Mouse (Mus musculus) hindbrain, embryonic 15.5 days (tissue): ENCODE measurements at regions not wholly inside any gene's neighbourhood (a gene's known extent, or its start where the extent isn't known, plus 50 kb on each side); places are given as distances from the start of the nearest gene placed in this dataset.

ENCODE experiments used
- ATAC-seq: fragments of 200-750 bp; cut with Nextera tagmentation; 2 replicates; pipeline ENCODE4 v1.8.0; 2017; ENCODE audit warnings: low read depth, moderate number of reproducible peaks, moderate TSS enrichment; ENCODE audit not compliant: low FRiP score
- H3K27ac ChIP-seq: fragments of 300-500 bp; sonication (generic); replicated peaks from 2 replicates; pipeline ENCODE4 v1.5.1; 2015; ENCODE audit warnings: mild to moderate bottlenecking, inconsistent platforms
- H3K27me3 ChIP-seq: fragments of 300-500 bp; sonication (generic); 2 replicates; pipeline ENCODE4 v1.6.1; 2015; ENCODE audit warnings: control low read depth, inconsistent platforms
- H3K36me3 ChIP-seq: fragments of 300-500 bp; sonication (generic); 2 replicates; pipeline ENCODE4 v1.6.1; 2015; ENCODE audit warnings: control low read depth, inconsistent platforms
- H3K4me1 ChIP-seq: fragments of 300-500 bp; sonication (generic); replicated peaks from 2 replicates; pipeline ENCODE4 v1.6.1; 2015; ENCODE audit warnings: control low read depth, inconsistent platforms
- H3K4me2 ChIP-seq: fragments of 300-500 bp; sonication (generic); 2 replicates; pipeline ENCODE4 v1.6.1; 2015; ENCODE audit warnings: moderate library complexity, mild to moderate bottlenecking, inconsistent platforms
- H3K4me3 ChIP-seq: fragments of 300-500 bp; sonication (generic); 2 replicates; pipeline ENCODE4 v1.5.1; 2015; ENCODE audit warnings: mild to moderate bottlenecking, inconsistent platforms
- H3K9ac ChIP-seq: fragments of 300-500 bp; sonication (generic); 2 replicates; pipeline ENCODE4 v1.6.1; 2015; ENCODE audit warnings: inconsistent platforms
- H3K9me3 ChIP-seq: fragments of 300-500 bp; sonication (generic); 2 replicates; pipeline ENCODE4 v1.6.1; 2016; ENCODE audit warnings: control low read depth, inconsistent platforms
- WGBS: fragments of 180-500 bp; shearing (Covaris S2); methylation state at CpG from one replicate; pipeline ENCODE4 v1.1.7; 2015; 5-methylcytosine and 5-hydroxymethylcytosine counted together

GRCm38 (mm10) chr14:76651096-76651495 lies 94.4 kb upstream of the Serp2 start:
- Histone ChIP-seq H3K9ac (no peak overlapping the region), H3K4me2 (no peak overlapping the region), H3K4me3 (no peak overlapping the region), H3K36me3 (no peaks in the 10 kb centered on the region), H3K4me1 (peaks cover 11% of the 10 kb centered on the region), H3K9me3 (no peaks in the 10 kb centered on the region), H3K27ac (no peak overlapping the region), H3K27me3 (no peaks in the 10 kb centered on the region)
- no peak for ATAC-seq
- WGBS: 92% methylated on average over 8 of the region's 8 CpGs

DNA sequence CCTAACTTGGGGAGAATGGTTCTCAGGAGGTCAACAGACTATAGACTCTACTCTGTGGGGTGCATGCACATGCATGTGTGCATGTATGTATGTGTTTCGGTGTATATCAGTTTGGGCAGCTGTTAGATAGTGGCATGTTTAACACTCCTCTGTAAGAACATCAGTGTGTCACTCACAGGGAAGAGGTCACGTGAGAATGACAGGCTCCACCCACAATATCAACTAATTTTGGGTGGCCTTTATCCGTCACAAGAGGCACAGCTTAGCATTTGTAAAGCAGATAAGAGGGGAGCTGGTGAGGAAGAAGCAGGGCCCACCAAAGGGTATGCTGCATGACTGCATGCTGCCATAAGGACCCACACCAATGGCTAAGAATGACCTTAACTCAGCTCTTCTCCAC lies 93.2 kb upstream of the Serp2 start:
- WGBS: 92% methylated on average over 3 of the region's 3 CpGs
- no peak overlapping the region for H3K4me2 ChIP-seq
- ATAC-seq: no peak
- H3K27me3 ChIP-seq: no peaks in the 10 kb centered on the region
- no peaks in the 10 kb centered on the region for H3K36me3 ChIP-seq
- peaks cover 11% of the 10 kb centered on the region for H3K4me1 ChIP-seq
- H3K27ac ChIP-seq: no peak overlapping the region
- no peak overlapping the region for H3K9ac ChIP-seq
- H3K4me3 ChIP-seq: no peak overlapping the region
- H3K9me3 ChIP-seq: no peaks in the 10 kb centered on the region

DNA sequence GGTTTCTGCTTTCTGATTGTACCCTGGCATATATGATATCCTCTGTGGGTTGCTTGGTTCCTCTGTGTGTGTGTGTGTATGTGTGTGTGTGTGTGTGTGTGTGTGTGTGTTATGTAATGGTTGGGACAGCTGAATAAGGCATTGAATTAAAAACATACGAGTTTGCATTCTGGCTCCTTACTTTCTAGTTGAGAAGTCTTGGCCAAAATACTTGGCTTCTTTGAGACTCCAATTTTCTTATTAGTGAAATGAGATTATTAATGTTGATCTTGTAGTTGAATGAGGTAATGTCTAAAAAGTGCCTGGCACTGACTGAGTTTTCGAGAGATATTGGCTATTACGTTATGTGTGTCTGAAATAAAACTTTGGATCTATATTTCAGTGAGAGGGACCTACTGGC lies 88.0 kb upstream of the Serp2 start:
- Histone ChIP-seq H3K36me3 (no peaks in the 10 kb centered on the region), H3K27me3 (no peaks in the 10 kb centered on the region), H3K4me1 (no peaks in the 10 kb centered on the region), H3K27ac (no peak overlapping the region), H3K9me3 (no peaks in the 10 kb centered on the region), H3K4me3 (no peak overlapping the region), H3K4me2 (no peak overlapping the region), H3K9ac (no peak overlapping the region)
- WGBS: 84% methylated on average over 3 of the region's 3 CpGs
- ATAC-seq: no peak

- Histone ChIP-seq H3K9ac (no peak overlapping the region), H3K4me1 (no peaks in the 10 kb centered on the region), H3K27me3 (no peaks in the 10 kb centered on the region), H3K9me3 (no peaks in the 10 kb centered on the region), H3K4me3 (no peak overlapping the region), H3K27ac (no peak overlapping the region), H3K4me2 (no peak overlapping the region), H3K36me3 (no peaks in the 10 kb centered on the region)
- no peak for ATAC-seq
- 95% methylated on average over 4 of the region's 4 CpGs for WGBS
These were observed 85.3 kb upstream of the Serp2 start for GRCm38 (mm10) chr14:76641752-76642529.

DNA sequence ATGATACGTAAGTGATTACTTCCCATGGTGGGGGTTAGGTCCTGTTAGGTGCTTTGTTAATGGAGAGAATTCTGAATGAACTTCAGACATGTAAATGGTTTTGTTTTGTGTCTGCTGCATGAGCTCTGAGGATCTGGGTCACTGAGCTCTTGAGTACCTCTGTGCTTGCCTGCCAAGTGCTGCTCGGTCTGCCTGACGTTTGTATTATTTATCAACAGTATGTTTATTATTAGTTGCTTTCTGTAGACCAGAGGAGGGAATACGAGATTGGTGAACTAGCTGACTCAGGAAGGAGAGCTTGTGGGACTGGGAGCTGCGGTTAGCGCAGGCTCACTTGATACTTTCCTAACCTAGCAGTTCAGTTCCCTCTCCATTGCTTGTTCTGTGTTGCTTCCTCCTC lies 76.5 kb upstream of the Serp2 start:
- ATAC-seq: no peak

GRCm38 (mm10) chr14:76632763-76633162 lies 76.1 kb upstream of the Serp2 start:
- no peak for ATAC-seq
- Histone ChIP-seq H3K4me3 (no peak overlapping the region), H3K4me1 (peaks cover 11% of the 10 kb centered on the region), H3K36me3 (no peaks in the 10 kb centered on the region), H3K9ac (no peak overlapping the region), H3K9me3 (no peaks in the 10 kb centered on the region), H3K27ac (no peak overlapping the region), H3K4me2 (no peak overlapping the region), H3K27me3 (no peaks in the 10 kb centered on the region)
- 73% methylated on average over 6 of the region's 6 CpGs for WGBS

More for the DNA sequence above, 76.5 kb upstream of the Serp2 start:
- Histone ChIP-seq H3K36me3 (no peaks in the 10 kb centered on the region), H3K4me3 (no peak overlapping the region), H3K9ac (no peak overlapping the region), H3K4me1 (peaks cover 11% of the 10 kb centered on the region), H3K4me2 (no peak overlapping the region), H3K27me3 (no peaks in the 10 kb centered on the region), H3K27ac (no peak overlapping the region), H3K9me3 (no peaks in the 10 kb centered on the region)
- WGBS: 55% methylated on average over 6 of the region's 6 CpGs

DNA sequence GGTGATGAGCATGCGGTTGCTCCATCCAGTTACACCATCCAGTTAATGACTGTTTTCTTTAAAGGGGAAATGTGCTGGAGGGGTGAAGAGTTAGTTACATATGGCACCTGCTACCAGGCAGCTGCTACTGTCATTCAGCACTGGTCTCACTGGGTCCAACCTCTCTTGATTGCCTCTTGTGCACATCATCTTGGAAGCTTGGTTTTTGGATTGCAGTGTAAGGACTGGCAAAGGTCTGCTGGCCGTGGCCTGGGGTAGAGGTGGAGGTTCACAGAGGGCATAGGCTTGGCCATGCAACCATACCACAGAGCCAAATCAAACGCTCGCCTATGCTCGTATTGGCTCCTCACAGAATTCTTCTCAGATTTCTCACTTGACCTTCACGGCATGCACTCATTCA lies 75.1 kb upstream of the Serp2 start:
- ATAC-seq: no peak
- Histone ChIP-seq H3K27me3 (no peaks in the 10 kb centered on the region), H3K9me3 (no peaks in the 10 kb centered on the region)

DNA sequence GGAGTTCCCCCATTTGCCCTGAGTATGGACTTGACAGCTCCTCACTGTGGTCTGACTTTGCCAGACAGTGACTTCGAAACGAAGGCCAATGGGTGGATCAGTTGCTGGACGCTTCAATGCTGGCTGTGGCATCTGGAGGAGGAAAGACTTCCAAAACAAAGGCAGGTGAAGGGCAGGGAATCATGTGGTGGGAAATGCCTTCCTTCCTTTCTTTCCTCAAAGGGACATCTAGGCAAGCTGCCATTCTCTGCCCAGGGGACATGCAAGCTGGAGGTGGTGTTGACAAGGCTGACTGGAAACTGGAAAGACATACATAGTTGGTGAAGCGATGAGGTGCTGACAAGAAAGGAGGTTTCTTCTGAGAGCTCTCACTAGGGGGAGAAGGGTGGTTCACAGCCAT lies 74.5 kb upstream of the Serp2 start:
- Histone ChIP-seq H3K9ac (no peak overlapping the region), H3K36me3 (no peaks in the 10 kb centered on the region), H3K27me3 (no peaks in the 10 kb centered on the region), H3K27ac (no peak overlapping the region), H3K9me3 (no peaks in the 10 kb centered on the region), H3K4me1 (peaks cover 14% of the 10 kb centered on the region), H3K4me3 (no peak overlapping the region), H3K4me2 (no peak overlapping the region)
- WGBS: 70% methylated on average over 4 of the region's 4 CpGs
- no peak for ATAC-seq

More for the DNA sequence above, 75.1 kb upstream of the Serp2 start:
- no peak overlapping the region for H3K9ac ChIP-seq
- H3K36me3 ChIP-seq: no peaks in the 10 kb centered on the region
- H3K27ac ChIP-seq: no peak overlapping the region
- H3K4me1 ChIP-seq: peaks cover 11% of the 10 kb centered on the region
- H3K4me3 ChIP-seq: no peak overlapping the region
- 81% methylated on average over 6 of the region's 6 CpGs for WGBS
- H3K4me2 ChIP-seq: no peak overlapping the region

DNA sequence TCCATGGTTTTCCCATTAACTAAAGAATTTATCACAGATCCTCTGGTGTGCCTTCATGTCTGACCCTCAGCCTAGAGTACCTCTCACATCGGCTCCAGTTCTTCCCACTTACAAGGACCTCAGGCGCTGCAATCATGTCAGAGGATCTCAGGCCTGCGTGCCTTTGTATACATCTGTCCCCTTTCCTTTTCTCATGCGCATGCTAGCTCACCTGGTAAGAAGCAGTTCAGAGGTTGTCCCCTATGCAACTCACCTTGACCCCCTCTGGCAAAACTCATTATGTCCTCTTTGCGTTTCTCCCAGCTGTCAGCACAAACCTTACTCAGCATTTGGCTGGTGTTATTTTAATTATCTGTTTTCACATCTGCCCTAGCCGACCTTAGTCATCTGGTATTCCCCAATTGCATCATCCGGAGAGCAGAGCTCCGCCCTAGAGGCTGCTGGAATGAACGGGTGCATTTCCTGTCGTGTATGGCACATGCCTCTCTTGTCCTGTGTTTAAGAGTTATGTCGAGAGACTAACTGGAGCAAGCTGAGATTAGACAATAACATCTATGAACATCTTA lies 73.3 kb upstream of the Serp2 start:
- H3K27me3 ChIP-seq: no peaks in the 10 kb centered on the region
- 88% methylated on average over 11 of the region's 11 CpGs for WGBS
- no peak overlapping the region for H3K4me3 ChIP-seq
- ATAC-seq: no peak
- H3K9me3 ChIP-seq: no peaks in the 10 kb centered on the region
- H3K4me2 ChIP-seq: no peak overlapping the region
- H3K36me3 ChIP-seq: no peaks in the 10 kb centered on the region
- no peak overlapping the region for H3K9ac ChIP-seq
- H3K27ac ChIP-seq: no peak overlapping the region
- H3K4me1 ChIP-seq: peaks cover 25% of the 10 kb centered on the region

- H3K4me2 ChIP-seq: no peak overlapping the region
- peaks cover 33% of the 10 kb centered on the region for H3K4me1 ChIP-seq
- no peak overlapping the region for H3K4me3 ChIP-seq
- no peaks in the 10 kb centered on the region for H3K27me3 ChIP-seq
- H3K27ac ChIP-seq: no peak overlapping the region
- no peak for ATAC-seq
- H3K9me3 ChIP-seq: no peaks in the 10 kb centered on the region
- no peak overlapping the region for H3K9ac ChIP-seq
- no peaks in the 10 kb centered on the region for H3K36me3 ChIP-seq
- 68% methylated on average over 10 of the region's 10 CpGs for WGBS
These were observed 71.6 kb upstream of the Serp2 start for GRCm38 (mm10) chr14:76628182-76628892.

DNA sequence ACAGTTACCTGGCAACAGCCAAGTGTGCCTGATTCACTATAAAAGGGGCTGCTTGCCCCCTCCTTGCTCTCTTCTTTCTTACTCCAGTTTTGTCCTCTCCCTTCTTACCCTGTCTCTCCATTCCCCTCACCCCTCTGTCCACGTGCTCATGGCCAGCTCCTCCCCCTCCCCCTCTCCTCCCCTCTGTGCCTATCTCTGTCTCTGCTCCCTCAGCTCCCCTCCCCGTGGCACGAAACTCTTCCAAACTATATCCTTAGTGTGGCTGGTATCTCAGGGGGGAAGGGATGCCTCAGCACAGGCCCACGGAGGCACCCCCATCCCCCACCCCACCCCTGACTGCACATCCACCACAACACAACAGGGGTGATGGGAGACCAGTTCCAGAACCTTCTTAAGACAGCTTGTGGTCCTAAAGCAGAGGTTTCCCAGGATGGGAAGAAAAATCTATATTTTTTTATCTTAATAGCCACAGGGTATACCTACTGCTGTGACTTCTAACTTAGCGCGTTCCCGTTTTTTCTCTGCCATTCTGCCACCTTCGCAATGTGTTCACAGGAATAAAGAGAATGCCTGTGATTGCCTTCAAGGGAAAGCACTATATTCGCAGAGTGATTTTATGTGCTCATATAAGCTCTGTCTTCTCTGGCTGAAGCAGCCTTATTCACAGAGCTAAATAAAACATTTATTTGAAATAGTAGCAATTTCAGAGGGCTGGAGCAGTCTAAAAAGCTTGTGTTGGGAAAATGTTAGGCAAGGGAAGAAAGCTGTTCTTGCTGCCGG lies 69.1 kb upstream of the Serp2 start:
- ATAC-seq: peak; percentile 47; the same call in 1 of the 2 replicates
- H3K36me3 ChIP-seq: no peaks in the 10 kb centered on the region
- WGBS: 42% methylated on average over 10 of the region's 10 CpGs
- H3K9ac ChIP-seq: no peak overlapping the region
- H3K4me3 ChIP-seq: no peak overlapping the region
- peaks cover 32% of the 10 kb centered on the region for H3K4me1 ChIP-seq
- no peaks in the 10 kb centered on the region for H3K9me3 ChIP-seq
- no peaks in the 10 kb centered on the region for H3K27me3 ChIP-seq
- H3K27ac ChIP-seq: peak overlapping the region; percentile 52
- no peak overlapping the region for H3K4me2 ChIP-seq
